Mouse (Mus musculus) cerebellum, adult 2 months (tissue): ENCODE data around the gene Ankar. TPM values are rescaled to one million over a fixed set of nuclear protein-coding genes. Genes with fewer than 3 reads are reported as not detected.
A peak's percentile ranks its signal among the peaks of the same experiment; 100 is the strongest.

Source experiments
- DNase-seq, 2 experiments: peaks; one replicate each; pipeline ENCODE4 v3.0.0; 2021
- H3K27ac ChIP-seq: fragments of 200-500 bp; 2 replicates; pipeline ENCODE4 v1.5.1; 2012; ENCODE audit warnings: low read length, control low read depth, inconsistent platforms; ENCODE audit not compliant: insufficient read depth
- H3K27me3 ChIP-seq: fragments of 200-500 bp; 2 replicates; pipeline ENCODE4 v1.6.1; 2012; ENCODE audit warnings: inconsistent platforms, mild to moderate bottlenecking, low read length, moderate library complexity; ENCODE audit not compliant: control insufficient read depth, insufficient read depth
- H3K4me1 ChIP-seq: fragments of 200-500 bp; 2 replicates; pipeline ENCODE4 v1.6.1; 2011; ENCODE audit warnings: low read length; ENCODE audit not compliant: control insufficient read depth, insufficient read depth
- H3K4me3 ChIP-seq: fragments of 200-500 bp; replicated peaks from 2 replicates; pipeline ENCODE3; 2011; ENCODE audit warnings: mild to moderate bottlenecking, low read depth, low read length, control low read depth; ENCODE audit not compliant: insufficient read depth
- CTCF ChIP-seq: fragments of 200-500 bp; IDR thresholded peaks from 2 replicates; pipeline ENCODE4 v1.5.1; 2011; ENCODE audit warnings: low read depth, mild to moderate bottlenecking, control low read depth, low read length, moderate library complexity, borderline replicate concordance; ENCODE audit not compliant: insufficient read depth
- POLR2A ChIP-seq: fragments of 200-500 bp; IDR thresholded peaks from 2 replicates; pipeline ENCODE4 v1.6.1; 2011; ENCODE audit warnings: low read length, control low read depth, borderline replicate concordance; ENCODE audit not compliant: insufficient read depth
- WGBS: fragments of 180-500 bp; shearing (Covaris S2); methylation state at CpG from one replicate; pipeline ENCODE4 v1.1.7; 2018; 5-methylcytosine and 5-hydroxymethylcytosine counted together
- polyA plus RNA-seq: library from polyadenylated mRNA; depleted of rRNA; stranded (reverse); fragments of >200 nt; gene quantifications from 2 replicates; pipeline ENCODE4 v1.2.3, GENCODE M21; 2012; rRNA removed

Ankar gene
- not detected in 2 replicates for polyA plus RNA-seq

DNA sequence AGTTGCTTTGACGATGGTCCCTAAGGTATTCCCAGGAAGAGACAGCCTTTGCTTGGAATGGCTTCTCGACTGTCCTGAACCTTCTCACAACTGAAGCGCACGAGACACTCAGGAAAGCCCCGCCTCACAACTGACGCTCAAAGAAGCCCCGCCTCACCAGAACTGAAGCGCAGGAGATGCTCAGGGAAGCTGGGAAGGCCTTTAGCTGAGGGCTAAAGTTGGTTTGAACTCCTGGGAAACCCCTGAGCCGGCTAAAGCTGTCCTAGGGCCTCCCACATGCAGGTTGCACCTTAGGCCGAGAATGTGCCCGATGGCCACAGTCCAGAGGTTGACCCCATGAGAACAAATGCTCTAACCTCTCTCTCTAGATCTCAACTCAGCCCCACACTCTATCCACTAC lies at the start of gene Ankar:
Gene Ankar, minus strand, starts transcription at position 101 of the 400 bp plus-strand sequence.
- no peak for TF ChIP-seq CTCF
- no peak for TF ChIP-seq POLR2A
- H3K4me3 ChIP-seq: no peak within 1 kb of the TSS
- WGBS: 81% methylated on average over 11 of the region's 11 CpGs
- DNase-seq: no peak
- no peaks in the 10 kb centered on the region for H3K27me3 ChIP-seq
- H3K4me1 ChIP-seq: no peaks in the 10 kb centered on the region
- H3K27ac ChIP-seq: no peak within 1 kb of the TSS

DNA sequence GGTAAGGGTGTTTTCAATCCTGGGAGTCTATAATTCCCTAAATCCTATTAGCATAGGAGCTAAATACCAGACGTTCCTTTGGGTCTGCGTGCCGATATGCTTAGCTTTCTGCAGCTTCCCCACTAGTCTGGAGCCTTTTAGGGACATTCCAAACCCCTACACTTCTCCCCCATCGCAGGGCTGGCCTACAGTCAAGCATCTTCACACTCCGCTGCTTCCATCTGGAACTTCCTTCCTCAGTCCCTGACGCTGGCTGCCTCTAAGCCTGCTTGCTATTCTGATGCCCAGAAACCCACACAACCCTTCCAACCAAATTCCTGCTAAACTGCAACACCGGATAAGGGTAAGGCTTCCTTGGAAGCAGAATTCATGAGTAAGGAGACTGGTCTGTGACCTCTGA lies 46.0 kb upstream of the Ankar start:
- WGBS: 8% methylated on average over 7 of the region's 7 CpGs
- DNase-seq: peak; percentile 77 to 85
- Histone ChIP-seq H3K4me3 (no peak overlapping the region), H3K27me3 (no peaks in the 10 kb centered on the region), H3K27ac (no peak overlapping the region; the same call in 1 of the 2 replicates), H3K4me1 (peaks cover 17% of the 10 kb centered on the region)
- TF ChIP-seq POLR2A: no peak
- no peak for TF ChIP-seq CTCF

DNA sequence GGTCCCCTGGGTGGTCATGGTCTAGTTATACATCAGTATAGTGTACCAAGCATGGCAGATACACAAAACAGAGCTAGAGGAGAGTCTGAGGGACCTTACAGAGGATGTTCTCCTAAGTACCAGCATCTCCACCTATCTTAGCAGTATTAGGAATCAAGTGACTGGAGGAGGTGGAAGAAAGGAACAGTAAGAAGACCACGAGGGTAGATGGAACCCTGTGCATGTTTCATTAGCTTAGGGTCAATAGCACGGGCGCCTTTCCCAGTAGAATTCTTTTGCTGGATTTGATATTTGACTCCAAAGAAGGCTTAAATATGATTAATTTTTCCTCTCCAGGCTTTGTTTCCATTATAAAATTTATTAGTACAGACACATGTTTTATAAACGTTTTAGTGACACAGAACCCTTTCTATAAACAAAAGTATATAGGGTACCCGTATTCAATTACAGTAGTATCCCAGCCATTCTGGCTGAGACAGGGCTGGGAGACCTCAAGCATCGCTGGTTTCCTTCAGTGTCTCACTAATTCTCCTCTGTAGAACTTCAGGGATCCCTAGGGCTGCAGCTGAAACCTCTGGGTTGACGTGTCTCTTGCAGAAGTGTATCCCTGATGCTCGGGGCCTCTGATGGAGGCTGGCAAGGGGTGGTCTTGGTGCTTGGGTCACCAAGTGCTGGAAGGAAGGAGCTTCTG lies 44.6 kb upstream of the Ankar start:
- no peak overlapping the region for H3K4me3 ChIP-seq
- no peaks in the 10 kb centered on the region for H3K27me3 ChIP-seq
- H3K27ac ChIP-seq: no peak overlapping the region
- no peak for DNase-seq
- 92% methylated on average over 8 of the region's 8 CpGs for WGBS
- TF ChIP-seq POLR2A: no peak
- no peak for TF ChIP-seq CTCF
- peaks cover 9% of the 10 kb centered on the region; the same call in 1 of the 2 replicates for H3K4me1 ChIP-seq

DNA sequence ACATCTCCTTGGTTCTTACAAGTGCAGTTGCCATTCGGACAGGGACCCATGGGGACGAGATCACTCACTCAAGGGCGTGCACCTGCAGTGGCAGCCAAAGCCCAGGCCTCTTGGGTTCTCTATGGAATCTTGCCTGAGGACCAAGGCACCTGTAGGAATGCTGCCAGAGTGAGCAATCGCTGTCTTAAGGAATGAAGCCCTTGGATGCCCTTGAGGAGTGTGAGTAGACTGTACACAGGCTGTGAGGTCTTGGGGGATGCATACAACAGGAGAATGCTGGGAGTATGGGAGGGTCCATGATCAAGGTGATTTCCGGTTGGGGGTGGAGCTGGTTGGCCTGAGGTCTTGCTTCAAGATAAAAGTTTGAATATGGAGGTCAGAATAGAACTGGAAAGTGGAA lies 41.0 kb upstream of the Ankar start:
- no peak overlapping the region for H3K27ac ChIP-seq
- H3K4me3 ChIP-seq: no peak overlapping the region
- H3K27me3 ChIP-seq: no peaks in the 10 kb centered on the region
- TF ChIP-seq POLR2A (no peak), CTCF (no peak)
- WGBS: 95% methylated on average over 5 of the region's 5 CpGs
- no peak for DNase-seq
- peaks cover 17% of the 10 kb centered on the region for H3K4me1 ChIP-seq

DNA sequence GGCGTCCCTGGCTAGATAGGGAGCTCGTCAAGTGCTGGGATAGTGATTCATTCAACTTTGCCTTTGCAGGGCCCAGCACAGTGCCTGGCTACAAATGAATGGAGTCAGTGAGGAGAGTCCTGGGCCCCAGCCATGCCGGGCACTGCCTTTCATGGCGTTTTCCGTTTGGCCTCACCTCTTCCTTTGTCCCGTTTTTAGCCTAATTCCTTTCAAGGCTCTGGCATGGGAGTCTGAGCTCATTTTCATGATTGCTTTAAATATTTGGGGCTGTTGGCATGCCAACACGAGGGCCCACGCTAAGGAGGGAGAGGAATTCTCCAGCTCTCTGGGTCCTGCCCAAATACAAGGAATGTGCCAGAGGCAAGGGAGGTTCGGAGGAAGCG lies 39.3 kb upstream of the Ankar start:
- peak in 1 of 2 experiments; percentile 30 for DNase-seq
- 36% methylated on average over 10 of the region's 10 CpGs for WGBS
- Histone ChIP-seq H3K27ac (no peak overlapping the region), H3K4me3 (no peak overlapping the region), H3K4me1 (peaks cover 13% of the 10 kb centered on the region), H3K27me3 (no peaks in the 10 kb centered on the region)
- no peak for TF ChIP-seq CTCF
- no peak for TF ChIP-seq POLR2A

DNA sequence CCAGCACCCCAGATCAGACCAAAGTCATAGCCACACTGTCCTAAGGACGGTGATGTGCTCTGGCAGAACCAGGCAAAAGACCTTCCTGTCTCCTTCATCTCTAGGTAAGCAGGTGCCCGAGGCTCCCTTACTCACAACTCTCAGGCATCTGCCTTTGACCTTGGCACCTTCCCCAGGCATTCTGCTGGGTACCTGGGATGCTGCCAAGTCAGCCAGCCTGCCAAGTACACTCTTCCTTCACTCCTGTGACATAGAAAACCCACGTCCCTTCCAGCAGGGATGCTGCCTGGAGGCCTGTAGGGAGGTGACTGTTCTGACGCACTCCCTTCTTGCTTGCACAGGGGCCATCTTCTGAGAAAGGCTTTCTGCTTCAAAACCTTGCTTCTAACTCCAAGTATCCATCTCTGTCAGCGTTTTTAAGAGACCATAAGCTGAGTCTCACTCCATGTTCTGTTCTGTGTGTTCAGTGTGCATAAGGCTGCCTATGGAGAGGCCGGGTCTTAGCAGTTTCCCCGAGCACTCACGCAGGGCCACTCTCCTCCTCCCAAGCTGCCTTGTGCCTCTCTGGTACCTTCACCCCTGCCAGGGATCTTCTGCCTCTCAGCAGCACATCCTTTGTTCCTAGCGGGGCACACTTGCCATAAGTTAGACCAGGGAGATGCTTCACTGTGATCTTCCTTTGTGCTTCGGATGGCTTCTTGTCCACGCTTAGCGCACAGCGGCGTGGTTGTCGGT lies 38.7 kb upstream of the Ankar start:
- TF ChIP-seq CTCF (no peak), POLR2A (no peak)
- peak; percentile 84 to 86 for DNase-seq
- Histone ChIP-seq H3K27me3 (no peaks in the 10 kb centered on the region), H3K4me3 (no peak overlapping the region), H3K4me1 (peaks cover 13% of the 10 kb centered on the region), H3K27ac (no peak overlapping the region)
- WGBS: 29% methylated on average over 15 of the region's 15 CpGs

DNA sequence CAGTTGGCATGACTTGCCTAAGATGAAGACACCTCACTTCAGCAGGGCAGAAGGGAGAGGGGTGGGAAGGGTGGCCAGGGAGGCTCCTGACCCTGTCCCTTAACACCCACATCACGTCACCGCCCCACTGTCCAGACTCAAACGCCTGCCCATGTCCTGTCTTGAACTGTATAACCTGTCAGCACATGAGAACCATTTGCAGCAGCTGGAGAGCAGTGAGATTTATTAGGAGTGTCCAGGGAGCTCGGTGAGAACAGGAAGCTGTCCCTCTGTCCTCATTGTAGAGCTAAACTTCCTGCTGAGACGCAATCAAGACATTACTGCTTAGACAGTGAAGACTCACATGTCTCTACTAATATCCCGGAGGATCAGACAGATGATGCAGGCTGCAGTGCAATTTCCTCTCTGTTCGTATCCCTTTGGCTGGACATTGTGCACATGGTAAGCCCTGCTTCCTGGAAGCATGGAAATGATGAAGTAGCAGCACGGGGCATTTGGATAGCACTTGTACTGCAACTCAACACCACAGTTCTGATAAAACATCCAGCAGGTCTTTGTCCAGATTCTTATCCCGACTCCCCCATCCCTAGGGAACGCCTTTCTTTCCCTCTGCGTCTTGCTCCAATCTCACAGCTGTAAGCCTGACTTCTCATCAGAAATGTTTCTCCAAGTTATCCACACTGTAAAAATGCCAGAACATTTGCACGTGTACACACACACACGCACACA lies 36.2 kb upstream of the Ankar start:
- H3K27ac ChIP-seq: no peak overlapping the region
- no peak for DNase-seq
- TF ChIP-seq POLR2A (no peak), CTCF (no peak)
- H3K4me3 ChIP-seq: no peak overlapping the region
- WGBS: 68% methylated on average over 13 of the region's 13 CpGs
- H3K4me1 ChIP-seq: peaks cover 13% of the 10 kb centered on the region
- no peaks in the 10 kb centered on the region for H3K27me3 ChIP-seq
